Mouse (Mus musculus): ENCODE results near the gene Vwa3b. TPM values are rescaled to one million over a fixed set of nuclear protein-coding genes. Genes with fewer than 3 reads are reported as not detected.

Gene Vwa3b
- total and polyA plus RNA-seq, 2 experiments: 0.37 to 0.40 TPM

GRCm38 (mm10) chr1:37065658-37066412 is 39.4 kb downstream of the Vwa3b start:
- Histone ChIP-seq H3K27ac (replicated peaks; ENCODE audit: insufficient read depth, low read depth, low read length) (no peak overlapping the region), H3K4me3 (ENCODE audit: insufficient read depth, low read depth, low read length) (no peak overlapping the region), H3K27me3 (ENCODE audit: control insufficient read depth, insufficient read depth, low read length) (no peaks in the 10 kb centered on the region), H3K79me2 (ENCODE audit: control insufficient read depth, insufficient read depth, low read length) (no peaks in the 10 kb centered on the region), H3K36me3 (ENCODE audit: control insufficient read depth, insufficient read depth, low read length) (no peaks in the 10 kb centered on the region), H3K9ac (ENCODE audit: low read depth, low read length) (no peak overlapping the region), H3K4me1 (ENCODE audit: control insufficient read depth, insufficient read depth, low read length) (no peaks in the 10 kb centered on the region)
- WGBS: 91% methylated on average over 11 of the region's 11 CpGs
- DNase-seq (ENCODE audit: extremely low read depth, low read depth, low spot score): no peak
- TF ChIP-seq POLR2A (IDR thresholded peaks at IDR 0.05; ENCODE audit: extremely low read depth, insufficient read depth, low read length) (no peak), CTCF (IDR thresholded peaks at IDR 0.05; ENCODE audit: low read depth, low read length) (no peak)

GRCm38 (mm10) chr1:37075759-37076158 is 49.4 kb downstream of the Vwa3b start:
- no peaks in the 10 kb centered on the region for H3K36me3 ChIP-seq (ENCODE audit: control insufficient read depth, insufficient read depth, low read length)
- no peak overlapping the region for H3K4me3 ChIP-seq (ENCODE audit: insufficient read depth, low read depth, low read length)
- no peak overlapping the region for H3K9ac ChIP-seq (ENCODE audit: low read depth, low read length)
- H3K27me3 ChIP-seq (ENCODE audit: control insufficient read depth, insufficient read depth, low read length): no peaks in the 10 kb centered on the region
- WGBS: 94% methylated on average over 7 of the region's 7 CpGs
- TF ChIP-seq CTCF (IDR thresholded peaks at IDR 0.05; ENCODE audit: low read depth, low read length) (no peak), POLR2A (IDR thresholded peaks at IDR 0.05; ENCODE audit: extremely low read depth, insufficient read depth, low read length) (no peak)
- no peaks in the 10 kb centered on the region for H3K4me1 ChIP-seq (ENCODE audit: control insufficient read depth, insufficient read depth, low read length)
- DNase-seq (ENCODE audit: extremely low read depth, low read depth, low spot score): no peak
- no peak overlapping the region for H3K27ac ChIP-seq (replicated peaks; ENCODE audit: insufficient read depth, low read depth, low read length)
- no peaks in the 10 kb centered on the region for H3K79me2 ChIP-seq (ENCODE audit: control insufficient read depth, insufficient read depth, low read length)

DNA sequence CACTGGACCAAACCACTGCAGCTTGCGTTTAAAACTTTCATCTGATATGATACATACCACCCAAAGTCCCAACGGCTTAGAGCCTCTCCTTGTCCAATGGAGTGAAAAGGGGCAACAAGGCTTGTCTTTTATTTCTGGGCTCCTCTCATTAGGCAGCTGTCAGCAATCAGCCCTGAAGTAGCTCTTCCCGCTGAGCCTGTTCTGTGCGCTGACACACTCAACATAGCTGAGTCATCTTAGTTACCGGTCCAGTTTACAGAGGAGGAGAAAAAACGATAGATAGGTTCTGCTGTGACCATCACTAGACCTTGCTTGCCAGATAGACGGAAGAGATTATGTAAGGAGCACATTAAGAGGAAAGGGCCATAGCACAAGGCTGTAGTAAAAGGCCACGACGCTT is 50.9 kb downstream of the Vwa3b start:
- no peaks in the 10 kb centered on the region for H3K27me3 ChIP-seq (ENCODE audit: control insufficient read depth, insufficient read depth, low read length)
- H3K4me3 ChIP-seq (ENCODE audit: insufficient read depth, low read depth, low read length): no peak overlapping the region
- WGBS: 93% methylated on average over 9 of the region's 9 CpGs
- DNase-seq (ENCODE audit: extremely low read depth, low read depth, low spot score): no peak
- no peak overlapping the region for H3K9ac ChIP-seq (ENCODE audit: low read depth, low read length)
- TF ChIP-seq CTCF (IDR thresholded peaks at IDR 0.05; ENCODE audit: low read depth, low read length): no peak
- TF ChIP-seq POLR2A (IDR thresholded peaks at IDR 0.05; ENCODE audit: extremely low read depth, insufficient read depth, low read length): no peak
- no peaks in the 10 kb centered on the region for H3K4me1 ChIP-seq (ENCODE audit: control insufficient read depth, insufficient read depth, low read length)
- no peak overlapping the region for H3K27ac ChIP-seq (replicated peaks; ENCODE audit: insufficient read depth, low read depth, low read length)
- H3K79me2 ChIP-seq (ENCODE audit: control insufficient read depth, insufficient read depth, low read length): no peaks in the 10 kb centered on the region
- H3K36me3 ChIP-seq (ENCODE audit: control insufficient read depth, insufficient read depth, low read length): no peaks in the 10 kb centered on the region

- Histone ChIP-seq H3K4me3 (ENCODE audit: insufficient read depth, low read depth, low read length) (no peak overlapping the region), H3K36me3 (ENCODE audit: control insufficient read depth, insufficient read depth, low read length) (no peaks in the 10 kb centered on the region), H3K9ac (ENCODE audit: low read depth, low read length) (no peak overlapping the region), H3K79me2 (ENCODE audit: control insufficient read depth, insufficient read depth, low read length) (no peaks in the 10 kb centered on the region), H3K27ac (replicated peaks; ENCODE audit: insufficient read depth, low read depth, low read length) (no peak overlapping the region), H3K4me1 (ENCODE audit: control insufficient read depth, insufficient read depth, low read length) (no peaks in the 10 kb centered on the region), H3K27me3 (ENCODE audit: control insufficient read depth, insufficient read depth, low read length) (no peaks in the 10 kb centered on the region)
- DNase-seq (ENCODE audit: extremely low read depth, low read depth, low spot score): no peak
- no peak for TF ChIP-seq POLR2A (IDR thresholded peaks at IDR 0.05; ENCODE audit: extremely low read depth, insufficient read depth, low read length)
- TF ChIP-seq CTCF (IDR thresholded peaks at IDR 0.05; ENCODE audit: low read depth, low read length): no peak
- 81% methylated on average over 14 of the region's 14 CpGs for WGBS
Observed at GRCm38 (mm10) chr1:37077955-37078549, 51.7 kb downstream of the Vwa3b start.

GRCm38 (mm10) chr1:37080442-37080841 is 54.0 kb downstream of the Vwa3b start:
- no peak for TF ChIP-seq POLR2A (IDR thresholded peaks at IDR 0.05; ENCODE audit: extremely low read depth, insufficient read depth, low read length)
- TF ChIP-seq CTCF (IDR thresholded peaks at IDR 0.05; ENCODE audit: low read depth, low read length): no peak
- 82% methylated on average over 4 of the region's 4 CpGs for WGBS
- Histone ChIP-seq H3K9ac (ENCODE audit: low read depth, low read length) (no peak overlapping the region), H3K4me1 (ENCODE audit: control insufficient read depth, insufficient read depth, low read length) (no peaks in the 10 kb centered on the region), H3K79me2 (ENCODE audit: control insufficient read depth, insufficient read depth, low read length) (no peaks in the 10 kb centered on the region), H3K36me3 (ENCODE audit: control insufficient read depth, insufficient read depth, low read length) (no peaks in the 10 kb centered on the region), H3K27ac (replicated peaks; ENCODE audit: insufficient read depth, low read depth, low read length) (no peak overlapping the region), H3K27me3 (ENCODE audit: control insufficient read depth, insufficient read depth, low read length) (no peaks in the 10 kb centered on the region), H3K4me3 (ENCODE audit: insufficient read depth, low read depth, low read length) (no peak overlapping the region)
- no peak for DNase-seq (ENCODE audit: extremely low read depth, low read depth, low spot score)

All from liver, adult 2 months (tissue).